Mouse (Mus musculus) liver, adult 2 months (tissue): ENCODE data around the gene Sec24a.

Source experiments
- CTCF ChIP-seq: fragments of 200-500 bp; IDR thresholded peaks from 2 replicates; pipeline ENCODE4 v1.5.1; 2011; ENCODE audit warnings: low read depth, low read length, control low read depth
- POLR2A ChIP-seq: fragments of 200-500 bp; IDR thresholded peaks from 2 replicates; pipeline ENCODE4 v1.6.1; 2011; ENCODE audit warnings: low read length, control low read depth; ENCODE audit not compliant: insufficient read depth; ENCODE audit errors: extremely low read depth

DNA sequence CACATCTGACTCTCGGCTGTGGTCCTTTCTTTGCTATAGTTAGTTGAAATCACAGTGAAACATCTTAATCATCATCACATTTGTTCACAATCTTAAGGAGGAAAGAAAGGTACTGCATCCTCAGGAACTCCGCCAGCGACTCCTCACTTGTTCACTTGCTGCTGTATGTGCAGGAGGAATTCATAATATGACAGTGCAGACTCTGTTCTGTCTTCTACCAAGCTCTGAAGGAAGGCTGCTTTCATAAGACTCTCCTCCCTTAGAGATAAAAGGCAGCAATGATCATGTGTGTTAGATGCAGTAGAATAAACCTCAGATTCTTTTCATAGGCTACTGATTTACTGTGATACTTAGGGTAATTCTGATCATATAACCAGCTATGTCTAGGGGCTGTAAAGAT lies 68.5 kb downstream of the Sec24a start:
- TF ChIP-seq CTCF (no peak), POLR2A (no peak)
